17 mouse cellular contexts compared by ENCODE assay signal in genomic region chr9:119418025-119418424, GRCm38 (mm10). TPM values are rescaled to one million over a fixed set of nuclear protein-coding genes. Genes with fewer than 3 reads are reported as not detected.
DNase-seq lines count a peak whose midpoint lies in the region; ATAC-seq and TF ChIP-seq lines count a peak whose summit lies in the region.
"Had no signal": no experiment of that assay in that cellular context is flagged by ENCODE, and none has a peak within 500 bp of the region (broad histone marks: within the 10 kb centered on the region; RNA-seq: fewer than 3 reads in every experiment).

No protein-coding gene starts in this region.

- H3K4me2 ChIP-seq in embryonic facial prominence, embryonic 14.5 days (ENCODE audit: low read depth, low read length), result 0 out of 2 replicates have a peak overlapping the region, but pooled peaks have one; percentile 9

- DNase-seq in heart, adult 11 months, result peak; percentile 90
- no peak for DNase-seq in heart, postnatal 25 days (ENCODE audit: low spot score)
- no peak for DNase-seq in liver, adult 2 months (ENCODE audit: extremely low read depth, low read depth, low spot score)
- DNase-seq in liver, result no peak
- no peak for DNase-seq in embryonic facial prominence, embryonic 14.5 days (ENCODE audit: low spot score)
- DNase-seq in adipocyte (ENCODE audit: low spot score), result no peak
- DNase-seq in cerebellum, adult 11-12 months, result no peak
- DNase-seq: B cell, adult 2 months; cerebellum, postnatal 25 days; heart, postnatal 14 days; kidney, adult 8-10 months; layer of hippocampus, adult 9-11 months; lung, postnatal 4 days; thymus, postnatal 36 days had no signal

- TF ChIP-seq CTCF in liver, adult 2 months (IDR thresholded peaks at IDR 0.05; ENCODE audit: low read depth, low read length), result no peak

- H3K9me3 ChIP-seq in embryonic facial prominence, embryonic 14.5 days (ENCODE audit: control insufficient read depth, low read length), result peaks cover 5% of the 10 kb centered on the region

- peak overlapping the region; percentile 38; the same call in 1 of the 2 replicates for H3K4me3 ChIP-seq in liver, adult 2 months (ENCODE audit: insufficient read depth, low read depth, low read length)
- H3K4me3 ChIP-seq in embryonic facial prominence, embryonic 14.5 days (ENCODE audit: low read depth, low read length), result no peak overlapping the region
- H3K4me3 ChIP-seq: erythroblast, embryonic 14.5 days had no signal

- TF ChIP-seq POLR2A in liver, adult 2 months (IDR thresholded peaks at IDR 0.05; ENCODE audit: extremely low read depth, insufficient read depth, low read length), result no peak

- H3K27ac ChIP-seq in liver, adult 2 months (replicated peaks; ENCODE audit: insufficient read depth, low read depth, low read length), result no peak overlapping the region
- H3K27ac ChIP-seq in embryonic facial prominence, embryonic 14.5 days (replicated peaks; ENCODE audit: low read depth, low read length), result peak overlapping the region; percentile 6; the same call in 1 of the 2 replicates

- intact Hi-C loops in heart, postnatal 25 days (cut with DNase I), result no loop called here

- no peaks in the 10 kb centered on the region for H3K4me1 ChIP-seq in liver, adult 2 months (ENCODE audit: control insufficient read depth, insufficient read depth, low read length)
- H3K4me1 ChIP-seq in embryonic facial prominence, embryonic 14.5 days (ENCODE audit: control insufficient read depth, insufficient read depth, low read length), result no peaks in the 10 kb centered on the region

- no peaks in the 10 kb centered on the region for H3K27me3 ChIP-seq in liver, adult 2 months (ENCODE audit: control insufficient read depth, insufficient read depth, low read length)
- no peaks in the 10 kb centered on the region for H3K27me3 ChIP-seq in embryonic facial prominence, embryonic 14.5 days (replicated peaks; ENCODE audit: control insufficient read depth, insufficient read depth, low read length)

- 83% methylated on average over 18 of the region's 18 CpGs for WGBS in liver, adult 2 months
- WGBS in embryonic facial prominence, embryonic 14.5 days, result 76% methylated on average over 18 of the region's 18 CpGs

- no peak overlapping the region for H3K9ac ChIP-seq in liver, adult 2 months (ENCODE audit: low read depth, low read length)
- H3K9ac ChIP-seq in embryonic facial prominence, embryonic 14.5 days (ENCODE audit: low read depth, low read length), result no peak overlapping the region

- no peaks in the 10 kb centered on the region for H3K36me3 ChIP-seq in liver, adult 2 months (ENCODE audit: control insufficient read depth, insufficient read depth, low read length)
- 0 out of 2 replicates have a peak, but pooled peaks cover 4% of the 10 kb centered on the region for H3K36me3 ChIP-seq in embryonic facial prominence, embryonic 14.5 days (ENCODE audit: control insufficient read depth, insufficient read depth, low read length)

- peaks cover 34% of the 10 kb centered on the region; the same call in 1 of the 2 replicates for H3K79me2 ChIP-seq in liver, adult 2 months (ENCODE audit: control insufficient read depth, insufficient read depth, low read length)

- ATAC-seq in embryonic facial prominence, embryonic 14.5 days (ENCODE audit: low read depth), result no peak
- 0 out of 2 replicates have a peak, but pooled peaks have one; percentile 17 for ATAC-seq in monocyte, adult 5-6 weeks (replicated peaks; ENCODE audit: insufficient number of reproducible peaks, low FRiP score, low TSS enrichment, poor library complexity, severe bottlenecking)

RNA-seq across cellular contexts. Expression of gene Acvr2b, which starts 16.1 kb away (rescaled TPM):
- total RNA-seq in heart, postnatal 25 days (2021), result 1 to 10 TPM; 5.8 to 6.5 TPM
- 3.7 and 4.2 TPM in 2 replicates for total RNA-seq in liver, adult 2 months (2014; rRNA removed)
- polyA plus RNA-seq in liver, adult 2 months (2012; rRNA removed), result 2.8 and 4.8 TPM in 2 replicates
- 18.1 and 19.4 TPM in 2 replicates for polyA plus RNA-seq in embryonic facial prominence, embryonic 14.5 days (2014; fragmentation: Nextera tagmentation; extraction: Ambion mirVana)
- 0.49 to 1.9 TPM in 2 of 3 replicates, not detected in the other for total RNA-seq in monocyte, adult 5-6 weeks (2017)

RNA-seq across cellular contexts. Expression of gene Exog, which starts 26.7 kb away (rescaled TPM):
- total RNA-seq in heart, postnatal 25 days (2021), result 1 to 10 TPM; 2.4 to 2.5 TPM
- total RNA-seq in liver, adult 2 months (2014; rRNA removed), result 0.92 and 1.1 TPM in 2 replicates
- 0.85 and 1.1 TPM in 2 replicates for polyA plus RNA-seq in liver, adult 2 months (2012; rRNA removed)
- 22.5 and 26.4 TPM in 2 replicates for polyA plus RNA-seq in embryonic facial prominence, embryonic 14.5 days (2014; fragmentation: Nextera tagmentation; extraction: Ambion mirVana)
- 0.48 to 4.9 TPM (median 4.6 TPM) in 3 replicates for total RNA-seq in monocyte, adult 5-6 weeks (2017)

RNA-seq across cellular contexts. Expression of gene Slc22a14, which starts 52.7 kb away (rescaled TPM):
- under 1 TPM in 1 of 2 experiments, not detected in 1; 0.17 TPM for total RNA-seq in heart, postnatal 25 days (2021)
- total RNA-seq in liver, adult 2 months (2014; rRNA removed), result not detected in 2 replicates
- not detected in 2 replicates for polyA plus RNA-seq in liver, adult 2 months (2012; rRNA removed)
- polyA plus RNA-seq in embryonic facial prominence, embryonic 14.5 days (2014; fragmentation: Nextera tagmentation; extraction: Ambion mirVana), result 0.26 TPM in 1 of 2 replicates, not detected in the other
- 0.21 to 0.48 TPM in 2 of 3 replicates, not detected in the other for total RNA-seq in monocyte, adult 5-6 weeks (2017)
- polyA plus RNA-seq: erythroblast, embryonic 14.5 days; limb, embryonic 11.5 days had no signal
